Mouse (Mus musculus): ENCODE measurements around the gene Usp12. TPM values are rescaled to one million over a fixed set of nuclear protein-coding genes. Genes with fewer than 3 reads are reported as not detected.

Usp12 gene
- polyA plus RNA-seq, 1 experiment from 2014 or later: 14.9 TPM

DNA sequence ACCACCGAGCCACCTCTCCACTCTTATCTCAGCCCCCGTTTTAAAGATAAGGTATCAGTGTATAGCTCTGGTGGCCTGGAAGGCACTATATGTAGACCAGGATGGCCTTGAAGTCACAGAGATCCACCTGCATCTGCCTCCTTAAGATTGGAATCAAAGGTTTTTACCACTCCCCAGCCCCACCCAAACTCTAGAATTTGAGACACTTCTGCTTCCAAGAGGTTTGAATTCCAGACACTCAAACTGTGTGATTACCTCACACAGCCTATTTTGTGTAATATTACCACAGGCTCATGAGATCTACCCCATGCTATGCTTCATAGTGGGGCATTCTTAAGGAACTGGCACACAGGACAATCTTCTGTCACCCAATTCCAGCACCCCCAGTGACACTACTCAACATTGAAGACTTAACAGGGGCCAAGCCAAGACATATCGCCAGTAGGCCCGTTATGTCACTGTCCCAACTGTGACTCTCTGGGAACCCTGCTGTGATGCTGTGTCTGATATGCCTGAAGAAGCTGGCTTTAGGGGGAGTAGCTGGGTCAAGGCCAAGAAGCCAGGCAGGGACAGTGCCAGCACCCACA is 95.3 kb downstream of the Usp12 start:
- Histone ChIP-seq H3K9me3 (no peaks in the 10 kb centered on the region), H3K36me3 (no peaks in the 10 kb centered on the region), H3K27ac (no peak overlapping the region), H3K4me1 (peaks cover 9% of the 10 kb centered on the region), H3K4me3 (no peak overlapping the region), H3K27me3 (ENCODE audit: insufficient read depth, poor library complexity, severe bottlenecking) (no peaks in the 10 kb centered on the region)
- DNase-seq (ENCODE audit: low spot score): no peak
- 62% methylated on average over 4 of the region's 4 CpGs for WGBS

DNA sequence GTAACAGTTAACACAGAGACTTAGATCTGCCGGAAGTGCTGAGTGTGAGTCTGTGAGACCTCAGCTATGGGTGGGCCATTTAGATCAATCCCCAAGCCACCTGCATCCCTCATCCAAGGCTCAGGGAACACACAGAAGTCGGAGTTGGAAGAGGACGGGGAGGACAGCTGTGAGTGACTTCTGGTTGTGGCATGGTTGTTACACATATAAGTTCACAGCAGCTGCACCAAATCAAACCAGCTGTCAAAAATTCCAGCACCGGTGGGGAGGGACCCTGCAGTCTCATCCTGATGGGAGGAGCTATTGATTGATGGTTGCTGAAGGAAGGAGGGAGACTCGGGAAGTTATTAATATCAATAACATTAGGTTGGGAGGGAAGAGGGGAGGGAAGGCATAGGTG is 99.3 kb downstream of the Usp12 start:
- H3K27me3 ChIP-seq (ENCODE audit: insufficient read depth, poor library complexity, severe bottlenecking): no peaks in the 10 kb centered on the region
- no peaks in the 10 kb centered on the region for H3K9me3 ChIP-seq
- no peaks in the 10 kb centered on the region for H3K36me3 ChIP-seq
- no peak for DNase-seq (ENCODE audit: low spot score)
- WGBS: 80% methylated on average over 5 of the region's 5 CpGs
- H3K4me1 ChIP-seq: peaks cover 14% of the 10 kb centered on the region
- no peak overlapping the region for H3K27ac ChIP-seq
- H3K4me3 ChIP-seq: no peak overlapping the region

DNA sequence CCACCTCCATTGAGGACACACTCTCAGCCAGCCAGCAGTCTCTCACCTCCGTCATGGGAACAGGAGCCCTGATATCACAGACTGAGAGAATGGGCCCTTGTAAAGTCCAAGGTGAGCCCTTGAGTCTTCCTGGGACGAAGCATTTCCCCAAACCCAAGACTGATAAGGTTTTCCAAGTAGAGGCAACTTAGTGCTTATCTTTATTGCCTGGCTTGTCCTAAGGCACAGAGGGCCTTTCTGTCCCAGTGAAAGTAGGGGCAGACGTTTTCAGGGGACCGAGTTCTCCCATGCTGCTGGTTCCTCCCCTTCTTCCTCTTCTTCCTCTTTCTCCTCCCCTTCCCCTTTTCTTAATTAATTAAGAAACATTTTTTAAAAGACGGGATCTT is 101.8 kb downstream of the Usp12 start:
- H3K4me1 ChIP-seq: peaks cover 14% of the 10 kb centered on the region
- DNase-seq (ENCODE audit: low spot score): no peak
- WGBS: 39% methylated on average over 5 of the region's 5 CpGs
- H3K4me3 ChIP-seq: no peak overlapping the region
- no peaks in the 10 kb centered on the region for H3K9me3 ChIP-seq
- no peaks in the 10 kb centered on the region for H3K27me3 ChIP-seq (ENCODE audit: insufficient read depth, poor library complexity, severe bottlenecking)
- H3K36me3 ChIP-seq: no peaks in the 10 kb centered on the region
- peak overlapping the region; percentile 76 for H3K27ac ChIP-seq

DNA sequence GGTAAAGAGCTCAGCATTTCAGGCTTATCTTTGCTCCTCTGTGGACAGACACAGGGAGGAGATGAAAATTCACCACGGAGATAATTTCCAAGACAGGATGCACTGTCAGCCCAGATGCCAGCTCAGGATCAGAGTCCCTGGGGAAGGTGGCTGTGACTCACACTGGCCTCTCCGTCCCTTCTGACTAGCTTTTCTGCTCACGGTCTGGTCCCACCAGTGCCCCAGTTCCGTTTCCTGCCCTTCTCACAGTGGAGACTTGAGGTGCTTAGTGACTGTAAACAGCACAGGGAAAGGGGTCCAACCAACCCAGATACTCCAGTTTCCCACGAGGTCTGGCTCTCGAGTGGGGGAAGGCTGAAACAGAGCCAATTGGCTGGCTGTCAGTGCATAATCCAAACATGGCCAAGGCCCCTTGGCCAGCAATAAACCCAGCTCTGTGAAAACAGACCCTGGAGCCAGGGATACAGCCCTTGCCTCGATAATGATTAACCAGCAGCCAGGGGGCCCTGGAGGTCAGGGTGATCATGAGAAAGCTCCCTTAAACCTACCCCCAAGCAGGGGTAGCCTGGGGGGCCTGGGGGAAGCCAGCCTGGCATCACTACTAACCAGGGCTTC is 102.3 kb downstream of the Usp12 start:
- Histone ChIP-seq H3K36me3 (no peaks in the 10 kb centered on the region), H3K4me3 (no peak overlapping the region), H3K4me1 (peaks cover 16% of the 10 kb centered on the region), H3K9me3 (no peaks in the 10 kb centered on the region), H3K27me3 (ENCODE audit: insufficient read depth, poor library complexity, severe bottlenecking) (no peaks in the 10 kb centered on the region), H3K27ac (peak overlapping the region; percentile 76)
- peak; percentile 80 for DNase-seq (ENCODE audit: low spot score)
- WGBS: 28% methylated on average over 7 of the region's 7 CpGs

DNA sequence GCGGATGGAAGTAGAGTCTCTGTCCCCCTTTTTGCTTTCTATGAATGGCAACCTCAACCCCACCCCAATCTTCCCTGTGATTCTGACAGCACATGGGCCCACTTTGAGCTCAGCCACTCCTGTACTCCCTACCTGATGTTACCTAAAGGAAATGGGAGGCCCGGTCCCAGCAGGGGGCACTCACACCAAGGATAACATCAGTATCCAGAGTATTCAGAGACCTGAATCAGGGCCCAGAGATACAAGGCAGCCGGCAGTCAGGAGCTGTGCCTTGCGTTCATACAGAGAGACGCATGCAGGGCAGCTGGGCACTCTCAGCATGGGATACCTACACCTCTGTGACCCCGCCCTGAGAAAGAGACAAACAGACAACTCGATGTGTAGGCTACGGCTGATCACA is 103.1 kb downstream of the Usp12 start:
- DNase-seq (ENCODE audit: low spot score): peak; percentile 83
- 0 out of 2 replicates have a peak, but pooled peaks cover 5% of the 10 kb centered on the region for H3K27me3 ChIP-seq (ENCODE audit: insufficient read depth, poor library complexity, severe bottlenecking)
- H3K27ac ChIP-seq: peak overlapping the region; percentile 76; the same call in 1 of the 2 replicates
- H3K9me3 ChIP-seq: no peaks in the 10 kb centered on the region
- H3K4me3 ChIP-seq: no peak overlapping the region
- H3K4me1 ChIP-seq: peaks cover 19% of the 10 kb centered on the region
- 51% methylated on average over 8 of the region's 8 CpGs for WGBS
- H3K36me3 ChIP-seq: no peaks in the 10 kb centered on the region

DNA sequence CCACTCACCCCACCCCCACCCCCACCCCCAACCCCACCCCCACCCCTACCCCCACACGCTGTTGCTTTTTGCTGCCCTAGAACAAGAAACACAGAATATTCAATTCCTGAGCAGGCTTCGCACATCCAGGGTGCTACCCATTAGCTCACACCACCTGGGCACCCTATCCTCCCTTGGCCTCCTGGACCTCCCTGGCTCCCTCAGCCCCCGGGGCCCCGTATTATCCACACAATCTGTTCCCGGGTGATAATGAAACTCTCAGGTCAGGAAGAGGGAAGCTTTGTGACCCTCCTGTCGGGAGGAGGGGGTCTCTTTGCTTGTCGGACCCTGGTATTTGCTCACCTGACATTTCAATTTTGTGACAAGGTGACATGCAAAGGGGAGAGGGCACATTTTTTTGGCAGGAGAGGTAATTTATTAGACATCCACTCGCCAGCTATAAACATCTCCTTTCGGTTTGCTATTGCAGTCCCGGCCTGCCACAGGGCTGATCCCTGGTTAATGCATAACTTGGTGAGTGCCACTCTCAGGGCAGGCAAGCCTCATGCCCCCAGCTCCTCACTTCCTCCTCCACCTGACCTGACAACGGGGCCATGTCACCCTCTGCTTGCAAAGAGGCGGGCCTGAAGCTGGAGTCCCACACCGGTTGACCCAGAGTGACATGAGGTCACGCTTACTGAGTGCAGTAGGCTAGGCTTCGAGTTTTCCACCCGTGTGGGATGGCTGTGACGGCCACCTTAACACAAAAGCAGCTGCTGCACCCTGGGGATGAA is 107.1 kb downstream of the Usp12 start:
- Histone ChIP-seq H3K4me3 (no peak overlapping the region), H3K9me3 (no peaks in the 10 kb centered on the region), H3K27me3 (ENCODE audit: insufficient read depth, poor library complexity, severe bottlenecking) (peaks cover 5% of the 10 kb centered on the region; the same call in 1 of the 2 replicates), H3K27ac (no peak overlapping the region), H3K4me1 (peaks cover 17% of the 10 kb centered on the region), H3K36me3 (no peaks in the 10 kb centered on the region)
- no peak for DNase-seq (ENCODE audit: low spot score)
- 54% methylated on average over 17 of the region's 17 CpGs for WGBS

DNA sequence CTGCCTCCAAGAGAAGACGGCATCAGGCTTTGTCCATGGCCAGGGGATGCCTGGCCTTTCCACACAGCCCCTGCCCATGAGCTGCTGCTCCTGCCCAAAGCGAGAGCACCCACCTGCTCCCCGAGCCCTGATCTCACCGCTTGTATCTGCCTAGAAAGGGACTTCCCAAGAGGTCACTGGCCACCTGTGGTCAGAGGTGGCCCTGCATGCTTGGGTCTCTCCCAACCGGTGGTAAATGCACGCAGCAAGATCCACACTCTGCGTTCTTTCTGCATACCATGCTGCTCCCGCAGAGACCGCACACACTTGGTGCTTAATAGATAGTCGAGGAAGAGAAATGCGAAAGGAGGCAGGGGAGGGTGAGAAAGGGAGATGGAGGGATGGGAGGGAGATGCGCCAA is 107.9 kb downstream of the Usp12 start:
- Histone ChIP-seq H3K27ac (no peak overlapping the region; the same call in 1 of the 2 replicates), H3K9me3 (no peaks in the 10 kb centered on the region), H3K4me3 (no peak overlapping the region), H3K36me3 (no peaks in the 10 kb centered on the region), H3K27me3 (ENCODE audit: insufficient read depth, poor library complexity, severe bottlenecking) (peaks cover 5% of the 10 kb centered on the region; the same call in 1 of the 2 replicates), H3K4me1 (peaks cover 10% of the 10 kb centered on the region)
- DNase-seq (ENCODE audit: low spot score): no peak
- 80% methylated on average over 12 of the region's 12 CpGs for WGBS

Other genes starting within 250 kb of the Usp12 start
- not detected in 2 replicates for gene Gm3415, start 238.9 kb downstream of the Usp12 start, polyA plus RNA-seq (2016; fragmentation: Nextera tagmentation; extraction: Ambion mirVana)
- 0.09 and 0.23 TPM in 2 replicates for gene Gpr12, start 209.8 kb downstream of the Usp12 start, polyA plus RNA-seq (2016; fragmentation: Nextera tagmentation; extraction: Ambion mirVana)
- 412 and 477 TPM in 2 replicates for gene Rpl21, start 37.9 kb upstream of the Usp12 start, polyA plus RNA-seq (2016; fragmentation: Nextera tagmentation; extraction: Ambion mirVana)
- gene Rasl11a, start 50.1 kb upstream of the Usp12 start, polyA plus RNA-seq (2016; fragmentation: Nextera tagmentation; extraction: Ambion mirVana): 11.1 and 15.1 TPM in 2 replicates
- gene Gtf3a, start 153.7 kb upstream of the Usp12 start, polyA plus RNA-seq (2016; fragmentation: Nextera tagmentation; extraction: Ambion mirVana): 102 and 125 TPM in 2 replicates
- 20.6 and 22.2 TPM in 2 replicates for gene Mtif3, start 168.8 kb upstream of the Usp12 start, polyA plus RNA-seq (2016; fragmentation: Nextera tagmentation; extraction: Ambion mirVana)

All from heart, embryonic 10.5 days (tissue).